Mouse (Mus musculus): Measurements from ENCODE around the gene Crocc. TPM values are rescaled to one million over a fixed set of nuclear protein-coding genes. Genes with fewer than 3 reads are reported as not detected.

Gene Crocc
- polyA plus RNA-seq, 1 experiment = 39.4 TPM

GRCm38 (mm10) chr4:141066709-141067515 is 6.6 kb upstream of the Crocc start:
- no peaks in the 10 kb centered on the region for H3K27me3 ChIP-seq (ENCODE audit: control insufficient read depth, insufficient read depth, low read length)
- WGBS = 17% methylated on average over 12 of the region's 12 CpGs
- DNase-seq = peak; percentile 77 to 81
- no peak overlapping the region for H3K4me3 ChIP-seq (replicated peaks; ENCODE audit: insufficient read depth, low read depth, low read length)
- peaks cover 30% of the 10 kb centered on the region for H3K4me1 ChIP-seq (ENCODE audit: control insufficient read depth, insufficient read depth, low read length)
- TF ChIP-seq POLR2A (IDR thresholded peaks at IDR 0.05; ENCODE audit: borderline replicate concordance, insufficient read depth, low read length) = no peak
- no peak for TF ChIP-seq CTCF (IDR thresholded peaks at IDR 0.05; ENCODE audit: borderline replicate concordance, insufficient read depth, low read depth, low read length)
- peak overlapping the region; percentile 78 for H3K27ac ChIP-seq (ENCODE audit: insufficient read depth, low read length)

GRCm38 (mm10) chr4:141065123-141065522 is 4.8 kb upstream of the Crocc start:
- Histone ChIP-seq H3K27ac (ENCODE audit: insufficient read depth, low read length) (no peak overlapping the region), H3K4me3 (replicated peaks; ENCODE audit: insufficient read depth, low read depth, low read length) (no peak overlapping the region), H3K4me1 (ENCODE audit: control insufficient read depth, insufficient read depth, low read length) (peaks cover 30% of the 10 kb centered on the region), H3K27me3 (ENCODE audit: control insufficient read depth, insufficient read depth, low read length) (no peaks in the 10 kb centered on the region)
- TF ChIP-seq POLR2A (IDR thresholded peaks at IDR 0.05; ENCODE audit: borderline replicate concordance, insufficient read depth, low read length) (no peak), CTCF (IDR thresholded peaks at IDR 0.05; ENCODE audit: borderline replicate concordance, insufficient read depth, low read depth, low read length) (peak; percentile 99)
- WGBS = 6% methylated on average over 8 of the region's 8 CpGs
- peak; percentile 79 to 81 for DNase-seq

GRCm38 (mm10) chr4:141064104-141064659 is 3.8 kb upstream of the Crocc start:
- no peak overlapping the region for H3K4me3 ChIP-seq (replicated peaks; ENCODE audit: insufficient read depth, low read depth, low read length)
- H3K4me1 ChIP-seq (ENCODE audit: control insufficient read depth, insufficient read depth, low read length) = peaks cover 29% of the 10 kb centered on the region
- H3K27ac ChIP-seq (ENCODE audit: insufficient read depth, low read length) = no peak overlapping the region
- no peaks in the 10 kb centered on the region for H3K27me3 ChIP-seq (ENCODE audit: control insufficient read depth, insufficient read depth, low read length)
- DNase-seq = no peak
- TF ChIP-seq CTCF (IDR thresholded peaks at IDR 0.05; ENCODE audit: borderline replicate concordance, insufficient read depth, low read depth, low read length) = no peak
- no peak for TF ChIP-seq POLR2A (IDR thresholded peaks at IDR 0.05; ENCODE audit: borderline replicate concordance, insufficient read depth, low read length)
- WGBS = 86% methylated on average over 4 of the region's 4 CpGs

- no peak for DNase-seq
- 4% methylated on average over 32 of the region's 32 CpGs for WGBS
These were observed 529 bp downstream of the Crocc start for GRCm38 (mm10) chr4:141059616-141060425.

GRCm38 (mm10) chr4:141058835-141059234 is 1.5 kb downstream of the Crocc start:
- no peak overlapping the region for H3K4me3 ChIP-seq (replicated peaks; ENCODE audit: insufficient read depth, low read depth, low read length)
- TF ChIP-seq CTCF (IDR thresholded peaks at IDR 0.05; ENCODE audit: borderline replicate concordance, insufficient read depth, low read depth, low read length) = no peak
- no peak for TF ChIP-seq POLR2A (IDR thresholded peaks at IDR 0.05; ENCODE audit: borderline replicate concordance, insufficient read depth, low read length)
- WGBS = 66% methylated on average over 9 of the region's 9 CpGs
- H3K4me1 ChIP-seq (ENCODE audit: control insufficient read depth, insufficient read depth, low read length) = peaks cover 7% of the 10 kb centered on the region; the same call in 1 of the 2 replicates
- no peaks in the 10 kb centered on the region for H3K27me3 ChIP-seq (ENCODE audit: control insufficient read depth, insufficient read depth, low read length)
- no peak overlapping the region for H3K27ac ChIP-seq (ENCODE audit: insufficient read depth, low read length)
- no peak for DNase-seq

More at GRCm38 (mm10) chr4:141059616-141060425, 529 bp downstream of the Crocc start:
- TF ChIP-seq POLR2A (IDR thresholded peaks at IDR 0.05; ENCODE audit: borderline replicate concordance, insufficient read depth, low read length) = no peak
- H3K27ac ChIP-seq (ENCODE audit: insufficient read depth, low read length) = peak overlapping the region; percentile 76
- peak overlapping the region; percentile 69 for H3K4me3 ChIP-seq (replicated peaks; ENCODE audit: insufficient read depth, low read depth, low read length)
- no peaks in the 10 kb centered on the region for H3K27me3 ChIP-seq (ENCODE audit: control insufficient read depth, insufficient read depth, low read length)
- H3K4me1 ChIP-seq (ENCODE audit: control insufficient read depth, insufficient read depth, low read length) = peaks cover 3% of the 10 kb centered on the region; the same call in 1 of the 2 replicates

- TF ChIP-seq CTCF (IDR thresholded peaks at IDR 0.05; ENCODE audit: borderline replicate concordance, insufficient read depth, low read depth, low read length) (no peak), POLR2A (IDR thresholded peaks at IDR 0.05; ENCODE audit: borderline replicate concordance, insufficient read depth, low read length) (no peak)
These were observed 3.4 kb downstream of the Crocc start for GRCm38 (mm10) chr4:141056970-141057369.

GRCm38 (mm10) chr4:141053568-141054161 is 6.7 kb downstream of the Crocc start:
- Histone ChIP-seq H3K4me3 (replicated peaks; ENCODE audit: insufficient read depth, low read depth, low read length) (peak overlapping the region; percentile 31), H3K4me1 (ENCODE audit: control insufficient read depth, insufficient read depth, low read length) (peaks cover 16% of the 10 kb centered on the region), H3K27ac (ENCODE audit: insufficient read depth, low read length) (peak overlapping the region; percentile 18), H3K27me3 (ENCODE audit: control insufficient read depth, insufficient read depth, low read length) (no peaks in the 10 kb centered on the region)
- 10% methylated on average over 17 of the region's 17 CpGs for WGBS
- DNase-seq = peak; percentile 72 to 77
- TF ChIP-seq POLR2A (IDR thresholded peaks at IDR 0.05; ENCODE audit: borderline replicate concordance, insufficient read depth, low read length) (no peak), CTCF (IDR thresholded peaks at IDR 0.05; ENCODE audit: borderline replicate concordance, insufficient read depth, low read depth, low read length) (no peak)

More at GRCm38 (mm10) chr4:141056970-141057369, 3.4 kb downstream of the Crocc start:
- Histone ChIP-seq H3K27me3 (ENCODE audit: control insufficient read depth, insufficient read depth, low read length) (no peaks in the 10 kb centered on the region), H3K4me3 (replicated peaks; ENCODE audit: insufficient read depth, low read depth, low read length) (no peak overlapping the region), H3K4me1 (ENCODE audit: control insufficient read depth, insufficient read depth, low read length) (peaks cover 19% of the 10 kb centered on the region), H3K27ac (ENCODE audit: insufficient read depth, low read length) (no peak overlapping the region)
- WGBS = 96% methylated on average over 10 of the region's 10 CpGs
- no peak for DNase-seq

Data from cerebellum, adult 2 months (tissue).